Mouse (Mus musculus) stomach, embryonic 16.5 days (tissue): ENCODE measurements around the gene Des. TPM values are rescaled to one million over a fixed set of nuclear protein-coding genes. Genes with fewer than 3 reads are reported as not detected.

Experiments
- ATAC-seq: fragments of 200-750 bp; cut with Nextera tagmentation; 2 replicates; pipeline ENCODE4 v1.8.0; 2017; ENCODE audit warnings: moderate number of reproducible peaks, moderate TSS enrichment; ENCODE audit not compliant: insufficient read depth, low FRiP score
- H3K27ac ChIP-seq: fragments of 300-500 bp; sonication (generic); 2 replicates; pipeline ENCODE4 v1.5.1; 2014; ENCODE audit warnings: low read length
- H3K27me3 ChIP-seq: fragments of 300-500 bp; sonication (generic); 2 replicates; pipeline ENCODE4 v1.6.1; 2014; ENCODE audit warnings: low read length, control low read depth, mixed read lengths; ENCODE audit not compliant: control insufficient read depth, insufficient read depth
- H3K36me3 ChIP-seq: fragments of 300-500 bp; sonication (generic); 2 replicates; pipeline ENCODE4 v1.6.1; 2014; ENCODE audit warnings: low read length; ENCODE audit not compliant: control insufficient read depth, insufficient read depth
- H3K4me1 ChIP-seq: fragments of 300-500 bp; sonication (generic); 2 replicates; pipeline ENCODE4 v1.6.1; 2014; ENCODE audit warnings: low read length, control low read depth, mixed read lengths; ENCODE audit not compliant: control insufficient read depth, insufficient read depth
- H3K4me2 ChIP-seq: fragments of 300-500 bp; sonication (generic); 2 replicates; pipeline ENCODE4 v1.6.1; 2014; ENCODE audit warnings: low read depth, low read length, mixed read lengths
- H3K4me3 ChIP-seq: fragments of 300-500 bp; sonication (generic); replicated peaks from 2 replicates; pipeline ENCODE4 v1.5.1; 2014; ENCODE audit warnings: mild to moderate bottlenecking, low read length
- H3K9ac ChIP-seq: fragments of 300-500 bp; sonication (generic); 2 replicates; pipeline ENCODE4 v1.6.1; 2014; ENCODE audit warnings: low read length
- H3K9me3 ChIP-seq: fragments of 300-500 bp; sonication (generic); replicated peaks from 2 replicates; pipeline ENCODE4 v1.6.1; 2016; ENCODE audit warnings: low read length, control low read depth; ENCODE audit not compliant: control insufficient read depth
- WGBS: fragments of 180-500 bp; shearing (Covaris S2); extraction: QIAGEN DNeasy Blood & Tissue Kit; methylation state at CpG from one replicate; pipeline ENCODE4 v1.1.7; 2014; 5-methylcytosine and 5-hydroxymethylcytosine counted together
- polyA plus RNA-seq: library from polyadenylated mRNA; unstranded; fragments of >200 nt; fragmentation: Nextera tagmentation; extraction: Ambion mirVana; gene quantifications from 2 replicates; pipeline ENCODE4 v1.2.1, GENCODE M21; 2015

Des gene
- polyA plus RNA-seq, 1 experiment from 2014 or later = 194 TPM

DNA sequence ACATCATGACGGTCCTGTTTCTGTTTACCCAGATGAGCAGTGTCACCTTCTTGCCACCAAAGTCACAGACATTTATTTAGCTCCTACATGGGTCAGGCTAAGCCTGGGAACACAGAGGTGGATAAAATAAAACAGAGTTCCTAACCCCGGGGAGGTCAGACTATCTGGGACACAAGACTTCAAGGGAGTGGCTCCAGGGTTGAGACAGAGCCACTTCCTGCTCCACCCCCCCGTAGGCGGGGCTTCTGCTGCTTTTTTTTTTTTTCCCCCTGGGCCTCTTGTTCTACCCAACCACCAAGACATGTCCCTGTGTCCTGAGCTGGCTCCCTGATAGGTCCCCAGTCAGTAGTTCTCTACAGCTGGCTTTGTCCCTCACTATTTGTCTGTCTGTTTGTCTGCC, 1.6 kb downstream of the Des start:
- peaks cover 16% of the 10 kb centered on the region for H3K4me1 ChIP-seq
- no peak for ATAC-seq
- H3K27me3 ChIP-seq = peaks cover 23% of the 10 kb centered on the region
- H3K9ac ChIP-seq = no peak overlapping the region; the same call in 1 of the 2 replicates
- WGBS = 28% methylated on average over 4 of the region's 4 CpGs
- H3K9me3 ChIP-seq = no peaks in the 10 kb centered on the region
- H3K27ac ChIP-seq = no peak overlapping the region
- H3K4me3 ChIP-seq = peak overlapping the region; percentile 53
- H3K36me3 ChIP-seq = no peaks in the 10 kb centered on the region
- peak overlapping the region; percentile 76 for H3K4me2 ChIP-seq

DNA sequence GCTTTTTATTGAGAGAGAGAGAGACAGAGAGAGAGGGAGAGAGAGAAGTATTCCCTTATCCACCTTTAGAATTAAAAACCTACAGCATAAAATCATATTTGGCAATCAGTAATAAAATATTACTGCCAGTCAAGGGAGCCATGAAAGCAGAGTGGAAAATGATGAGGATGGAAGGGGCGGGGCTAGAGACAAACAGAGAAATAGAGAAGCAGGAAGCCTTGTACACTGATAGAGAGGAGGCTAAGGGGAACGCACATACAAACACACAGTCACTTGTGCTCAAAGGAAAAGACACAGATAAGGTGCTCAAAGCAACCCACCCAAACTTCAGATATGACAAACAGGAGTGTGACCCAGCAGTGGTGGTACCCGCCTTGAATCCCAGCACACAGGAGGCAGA, 3.7 kb downstream of the Des start:
- Histone ChIP-seq H3K4me1 (peaks cover 16% of the 10 kb centered on the region), H3K9me3 (no peaks in the 10 kb centered on the region), H3K4me3 (no peak overlapping the region), H3K27ac (no peak overlapping the region), H3K36me3 (no peaks in the 10 kb centered on the region), H3K4me2 (no peak overlapping the region), H3K9ac (no peak overlapping the region), H3K27me3 (peaks cover 21% of the 10 kb centered on the region)
- ATAC-seq = no peak
- 87% methylated on average over 3 of the region's 3 CpGs for WGBS

DNA sequence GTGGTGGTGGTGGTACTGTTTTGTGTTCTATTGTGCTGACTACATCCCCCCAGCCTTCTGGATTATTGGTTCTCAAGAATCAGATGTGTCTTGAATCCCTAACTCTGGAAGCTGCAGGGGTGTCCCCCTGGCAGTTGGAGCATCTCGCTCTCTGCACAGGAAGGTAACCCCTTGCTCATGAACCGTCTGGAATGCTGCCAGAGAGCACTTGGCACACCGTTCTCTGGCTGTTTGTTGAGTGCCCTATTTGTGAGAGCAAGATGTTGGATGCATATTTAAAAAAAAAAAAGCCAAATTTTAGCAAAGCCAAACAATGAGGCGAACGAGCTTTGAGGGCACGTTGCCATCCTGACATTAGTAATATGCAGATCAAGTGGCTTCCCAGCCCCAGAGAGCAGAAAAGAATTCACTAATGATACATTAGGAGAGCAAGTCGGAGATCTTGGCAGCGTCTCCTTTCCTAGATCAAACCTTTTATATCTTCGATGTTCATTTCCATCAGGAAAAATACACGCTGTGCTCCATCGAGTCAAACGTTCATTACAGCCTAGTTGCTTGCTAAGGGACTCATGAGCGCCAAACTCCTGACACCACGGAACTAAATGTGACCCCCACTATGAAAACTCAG, 5.5 kb downstream of the Des start:
- Histone ChIP-seq H3K27ac (no peak overlapping the region), H3K4me2 (no peak overlapping the region), H3K9ac (no peak overlapping the region), H3K9me3 (no peaks in the 10 kb centered on the region), H3K4me3 (no peak overlapping the region), H3K27me3 (peaks cover 10% of the 10 kb centered on the region; the same call in 1 of the 2 replicates), H3K36me3 (no peaks in the 10 kb centered on the region), H3K4me1 (peaks cover 13% of the 10 kb centered on the region)
- no peak for ATAC-seq
- WGBS = 72% methylated on average over 14 of the region's 14 CpGs

DNA sequence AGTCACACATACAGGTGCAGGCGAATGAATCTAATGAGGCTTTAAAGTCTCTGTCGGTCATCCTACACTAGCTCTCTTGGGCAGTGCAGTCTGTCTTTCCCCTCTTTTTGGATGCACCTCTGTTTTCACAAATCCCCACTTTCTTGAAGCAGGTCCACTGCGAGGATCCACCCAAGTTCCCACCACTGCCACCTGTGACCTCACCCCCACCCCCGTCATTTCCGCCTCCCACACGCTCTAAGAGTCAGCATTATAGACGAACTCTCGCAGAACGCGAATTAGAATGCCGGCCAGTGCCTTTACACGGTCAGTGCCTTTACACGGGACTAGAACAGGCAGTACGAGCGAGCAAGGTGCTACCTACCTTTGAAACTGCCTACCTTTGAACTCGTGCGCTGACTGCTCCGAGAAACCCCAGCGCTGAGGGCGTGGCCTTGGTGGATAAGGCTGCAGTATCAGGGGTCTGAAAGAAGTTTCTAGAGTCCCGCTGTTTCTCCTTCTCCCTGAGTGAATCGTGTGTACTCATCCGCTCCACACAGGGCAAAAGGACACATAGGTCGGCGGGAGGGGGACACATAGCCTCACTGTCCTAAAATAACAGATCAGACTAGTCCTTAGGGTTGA, 9.3 kb downstream of the Des start:
- peak; percentile 23; the same call in 1 of the 2 replicates for ATAC-seq
- H3K4me3 ChIP-seq = no peak overlapping the region
- 38% methylated on average over 25 of the region's 25 CpGs for WGBS

DNA sequence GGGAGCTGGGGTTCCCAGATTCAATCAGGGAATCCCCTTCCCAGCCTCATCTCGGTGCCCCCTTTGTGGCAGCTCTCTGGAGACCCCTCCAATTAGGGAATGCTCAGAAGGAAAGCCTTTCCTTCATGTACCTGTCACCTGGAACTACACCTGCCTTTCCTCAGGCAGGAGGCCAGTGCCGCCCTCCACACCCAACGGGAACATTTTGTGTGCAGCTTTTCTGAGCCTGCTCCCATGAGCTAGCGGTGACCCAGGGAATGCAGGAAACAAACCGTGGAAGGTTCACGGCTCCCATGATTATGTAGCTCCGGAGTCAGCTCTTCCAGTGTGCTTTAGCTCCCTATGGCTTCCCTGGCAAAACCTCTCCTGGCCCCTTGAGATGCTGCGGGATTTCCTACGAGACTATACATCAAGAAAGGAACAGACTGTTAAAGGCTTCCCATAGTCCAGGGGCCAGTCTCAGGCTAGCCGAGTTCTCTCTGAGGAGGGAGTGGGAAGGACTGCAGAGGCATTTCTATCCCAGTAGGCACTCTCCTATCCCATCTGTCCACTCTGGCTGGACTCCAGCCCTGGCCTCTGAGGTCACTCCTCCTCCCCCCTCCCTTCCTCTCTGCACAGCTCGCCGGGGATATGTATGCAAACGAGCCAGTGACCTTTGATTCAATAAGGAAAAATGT, 10.0 kb downstream of the Des start:
- WGBS = 30% methylated on average over 13 of the region's 13 CpGs
- H3K27ac ChIP-seq = no peak overlapping the region
- H3K9ac ChIP-seq = no peak overlapping the region
- 0 out of 2 replicates have a peak, but pooled peaks have one; percentile 24 for ATAC-seq
- H3K4me1 ChIP-seq = peaks cover 20% of the 10 kb centered on the region
- no peaks in the 10 kb centered on the region for H3K36me3 ChIP-seq
- H3K9me3 ChIP-seq = no peaks in the 10 kb centered on the region
- H3K4me3 ChIP-seq = no peak overlapping the region
- H3K27me3 ChIP-seq = peaks cover 9% of the 10 kb centered on the region
- H3K4me2 ChIP-seq = no peak overlapping the region

More for the DNA sequence above, 9.3 kb downstream of the Des start:
- Histone ChIP-seq H3K9me3 (no peaks in the 10 kb centered on the region), H3K9ac (no peak overlapping the region), H3K36me3 (no peaks in the 10 kb centered on the region), H3K4me2 (no peak overlapping the region), H3K27me3 (peaks cover 3% of the 10 kb centered on the region; the same call in 1 of the 2 replicates), H3K27ac (no peak overlapping the region), H3K4me1 (peaks cover 15% of the 10 kb centered on the region)

DNA sequence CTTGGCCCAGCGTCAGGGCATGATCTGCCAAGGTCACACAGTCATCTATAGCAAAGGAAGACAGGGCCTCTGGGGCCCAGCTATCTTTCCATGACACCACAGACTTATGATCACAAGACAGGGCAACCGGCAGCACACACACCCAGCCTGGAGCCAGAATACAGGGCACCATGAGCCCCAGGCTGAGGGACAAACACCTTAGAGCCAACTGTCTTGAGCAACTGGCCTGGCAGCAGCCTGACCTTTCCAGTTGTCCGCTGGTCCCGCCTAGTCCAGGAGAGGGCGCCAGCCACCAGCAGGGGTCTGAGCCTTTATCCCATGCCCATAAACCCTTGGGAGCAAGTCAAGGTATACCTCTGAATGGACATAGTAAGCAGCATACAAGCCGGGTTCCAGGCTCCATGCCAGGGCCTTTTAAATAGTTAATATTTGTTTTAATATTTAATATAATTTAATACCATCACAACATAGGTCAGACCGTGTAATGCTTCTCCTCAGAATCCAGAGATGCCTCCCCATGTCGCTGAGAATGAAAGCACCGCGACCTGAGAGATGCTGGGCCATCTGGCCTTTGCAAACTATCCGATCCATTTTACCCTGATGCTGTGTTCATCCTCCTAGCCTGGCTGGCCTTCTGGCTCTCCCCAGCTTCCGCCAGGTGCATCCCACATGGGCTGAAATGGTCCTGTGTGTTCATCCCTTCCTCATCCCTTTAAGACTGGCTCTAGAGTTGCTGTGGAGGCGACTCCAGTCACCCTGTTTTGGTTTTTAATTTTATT, 11.4 kb downstream of the Des start:
- H3K9ac ChIP-seq = no peak overlapping the region
- H3K27ac ChIP-seq = no peak overlapping the region
- H3K4me1 ChIP-seq = peaks cover 20% of the 10 kb centered on the region
- H3K27me3 ChIP-seq = peaks cover 14% of the 10 kb centered on the region
- no peak for ATAC-seq
- H3K4me3 ChIP-seq = no peak overlapping the region
- no peak overlapping the region for H3K4me2 ChIP-seq
- WGBS = 53% methylated on average over 13 of the region's 13 CpGs
- no peaks in the 10 kb centered on the region for H3K36me3 ChIP-seq
- no peaks in the 10 kb centered on the region for H3K9me3 ChIP-seq

DNA sequence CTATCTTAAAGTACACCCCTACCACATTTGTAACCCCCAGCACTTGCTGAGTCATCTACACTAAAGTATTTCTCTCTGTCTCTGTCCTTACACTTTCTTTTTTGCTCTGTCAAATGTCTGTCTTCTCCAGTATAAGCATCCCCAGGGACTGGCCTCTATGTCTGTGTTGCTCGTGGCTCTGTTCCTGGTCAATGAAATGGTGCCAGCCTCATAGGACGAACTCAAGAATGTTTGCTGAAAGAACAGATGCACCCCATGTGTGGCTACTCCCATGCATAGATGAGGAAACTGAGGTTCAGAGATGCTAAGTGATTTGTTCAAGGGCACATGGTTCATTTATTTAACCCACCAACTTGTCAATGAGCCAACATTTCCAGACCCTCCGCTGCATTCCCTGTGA, 12.3 kb downstream of the Des start:
- Histone ChIP-seq H3K4me3 (no peak overlapping the region), H3K27me3 (peaks cover 14% of the 10 kb centered on the region), H3K36me3 (no peaks in the 10 kb centered on the region), H3K27ac (no peak overlapping the region), H3K4me1 (peaks cover 20% of the 10 kb centered on the region), H3K9ac (no peak overlapping the region), H3K4me2 (no peak overlapping the region), H3K9me3 (no peaks in the 10 kb centered on the region)
- WGBS = 79% methylated on average over 3 of the region's 3 CpGs
- no peak for ATAC-seq

DNA sequence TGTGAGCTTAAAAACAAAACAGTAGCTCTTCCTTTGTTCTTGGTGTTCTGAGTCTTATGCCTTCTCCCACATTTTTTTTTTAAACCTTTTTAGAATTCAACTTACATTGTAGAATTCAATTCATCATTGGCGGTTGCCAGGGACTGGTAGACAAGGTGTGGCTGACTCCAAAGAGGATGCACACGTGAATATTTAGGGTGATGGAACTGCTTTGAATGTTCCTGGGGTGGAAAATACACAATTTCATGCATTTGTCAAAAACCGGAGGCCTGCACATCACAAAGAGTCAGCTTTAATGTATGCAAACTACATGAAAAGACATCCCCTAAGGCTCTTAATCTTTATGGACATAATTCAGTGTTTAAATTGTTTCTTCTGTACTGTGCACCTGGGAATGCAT, 13.1 kb downstream of the Des start:
- Histone ChIP-seq H3K9ac (no peak overlapping the region), H3K27ac (no peak overlapping the region), H3K9me3 (no peaks in the 10 kb centered on the region), H3K4me3 (no peak overlapping the region), H3K4me1 (peaks cover 20% of the 10 kb centered on the region), H3K4me2 (no peak overlapping the region), H3K36me3 (no peaks in the 10 kb centered on the region), H3K27me3 (peaks cover 14% of the 10 kb centered on the region)
- WGBS = 60% methylated on average over 3 of the region's 3 CpGs
- ATAC-seq = no peak
